Mouse (Mus musculus) forebrain, embryonic 16.5 days (tissue): ENCODE measurements around the gene Tmem212. TPM values are rescaled to one million over a fixed set of nuclear protein-coding genes. Genes with fewer than 3 reads are reported as not detected.

Experiments used
- ATAC-seq: fragments of 200-750 bp; cut with Nextera tagmentation; 2 replicates; pipeline ENCODE4 v1.8.0; 2017; ENCODE audit warnings: mild to moderate bottlenecking, moderate library complexity
- H3K27ac ChIP-seq: fragments of 300-500 bp; sonication (generic); 2 replicates; pipeline ENCODE4 v1.5.1; 2014; ENCODE audit warnings: low read length, control low read depth
- H3K27me3 ChIP-seq: fragments of 300-500 bp; sonication (generic); replicated peaks from 2 replicates; pipeline ENCODE4 v1.6.1; 2014; ENCODE audit warnings: low read length; ENCODE audit not compliant: control insufficient read depth, insufficient read depth
- H3K36me3 ChIP-seq: fragments of 300-500 bp; sonication (generic); 2 replicates; pipeline ENCODE4 v1.6.1; 2014; ENCODE audit not compliant: control insufficient read depth, insufficient read depth
- H3K4me1 ChIP-seq: fragments of 300-500 bp; sonication (generic); replicated peaks from 2 replicates; pipeline ENCODE4 v1.6.1; 2014; ENCODE audit warnings: low read length; ENCODE audit not compliant: control insufficient read depth, insufficient read depth
- H3K4me2 ChIP-seq: fragments of 300-500 bp; sonication (generic); 2 replicates; pipeline ENCODE4 v1.6.1; 2014; ENCODE audit warnings: mild to moderate bottlenecking, low read length, control low read depth
- H3K4me3 ChIP-seq: fragments of 300-500 bp; sonication (generic); replicated peaks from 2 replicates; pipeline ENCODE4 v1.5.1; 2014; ENCODE audit warnings: mild to moderate bottlenecking, low read length, control low read depth
- H3K9ac ChIP-seq: fragments of 300-500 bp; sonication (generic); replicated peaks from 2 replicates; pipeline ENCODE4 v1.6.1; 2014; ENCODE audit warnings: low read depth, low read length, control low read depth
- H3K9me3 ChIP-seq: fragments of 300-500 bp; sonication (generic); 2 replicates; pipeline ENCODE4 v1.6.1; 2016; ENCODE audit warnings: low read length; ENCODE audit not compliant: control insufficient read depth
- WGBS: fragments of 180-500 bp; shearing (Covaris S2); extraction: QIAGEN DNeasy Blood & Tissue Kit; methylation state at CpG from one replicate; pipeline ENCODE4 v1.1.7; 2014; 5-methylcytosine and 5-hydroxymethylcytosine counted together
- polyA plus RNA-seq: library from polyadenylated mRNA; unstranded; fragments of >200 nt; fragmentation: Nextera tagmentation; extraction: Ambion mirVana; gene quantifications from 2 replicates; pipeline ENCODE4 v1.2.1, GENCODE M21; 2015

Tmem212 gene
- polyA plus RNA-seq, 1 experiment from 2014 or later = not detected

DNA sequence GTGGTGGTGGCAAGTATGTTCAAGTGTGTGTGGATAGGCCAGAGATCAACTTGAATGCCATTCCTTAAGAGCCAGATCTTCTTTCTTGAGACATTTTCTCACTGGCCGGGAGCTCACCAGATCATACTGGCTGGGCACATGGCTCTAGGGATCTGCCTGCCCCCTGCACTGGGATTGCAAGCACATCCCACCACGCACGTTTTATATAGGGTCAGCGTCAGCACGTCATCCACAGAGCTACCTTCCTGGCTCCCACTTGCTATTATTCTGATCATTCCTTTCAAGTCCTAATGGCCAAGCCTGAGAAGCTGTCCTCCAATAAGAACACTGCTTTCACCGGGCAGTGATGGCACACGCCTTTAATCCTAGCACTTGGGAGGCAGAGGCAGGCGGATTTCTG is 60.4 kb downstream of the Tmem212 start:
- no peak overlapping the region for H3K27ac ChIP-seq
- H3K4me3 ChIP-seq = no peak overlapping the region
- no peaks in the 10 kb centered on the region for H3K27me3 ChIP-seq
- ATAC-seq = no peak
- H3K36me3 ChIP-seq = no peaks in the 10 kb centered on the region
- no peaks in the 10 kb centered on the region for H3K4me1 ChIP-seq
- H3K9me3 ChIP-seq = no peaks in the 10 kb centered on the region
- H3K9ac ChIP-seq = no peak overlapping the region
- WGBS = 94% methylated on average over 8 of the region's 8 CpGs
- H3K4me2 ChIP-seq = no peak overlapping the region

DNA sequence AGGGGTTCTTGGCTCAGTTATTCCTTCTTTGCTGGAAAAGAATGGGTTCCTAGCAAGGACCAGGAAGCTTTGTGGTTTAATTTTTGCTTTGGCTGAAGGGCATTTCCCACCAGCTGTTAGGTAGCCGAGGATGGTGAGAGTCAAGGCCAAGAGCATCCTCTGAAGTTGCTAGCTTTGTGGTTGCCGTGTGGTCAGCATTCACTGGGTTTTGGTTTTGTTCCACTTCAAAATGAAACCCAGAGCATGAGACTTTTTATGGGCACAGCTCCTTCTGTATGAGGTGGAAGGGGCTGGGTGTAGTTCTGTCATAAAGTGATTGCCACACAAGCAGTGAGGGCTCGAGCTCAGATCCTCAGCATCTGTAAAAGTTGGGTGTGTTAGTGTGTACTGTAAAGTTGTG is 67.4 kb downstream of the Tmem212 start:
- Histone ChIP-seq H3K4me1 (no peaks in the 10 kb centered on the region), H3K27ac (no peak overlapping the region), H3K36me3 (no peaks in the 10 kb centered on the region), H3K4me2 (no peak overlapping the region), H3K9me3 (no peaks in the 10 kb centered on the region), H3K27me3 (no peaks in the 10 kb centered on the region), H3K4me3 (no peak overlapping the region), H3K9ac (no peak overlapping the region)
- ATAC-seq = no peak
- WGBS = 72% methylated on average over 3 of the region's 3 CpGs

- H3K9me3 ChIP-seq = no peaks in the 10 kb centered on the region
- H3K4me3 ChIP-seq = no peak overlapping the region
- WGBS = 88% methylated on average over 3 of the region's 3 CpGs
- H3K36me3 ChIP-seq = no peaks in the 10 kb centered on the region
- no peaks in the 10 kb centered on the region for H3K4me1 ChIP-seq
- ATAC-seq = no peak
- no peak overlapping the region for H3K4me2 ChIP-seq
- H3K27me3 ChIP-seq = no peaks in the 10 kb centered on the region
- no peak overlapping the region for H3K27ac ChIP-seq
- H3K9ac ChIP-seq = no peak overlapping the region
Measured at GRCm38 (mm10) chr3:27827236-27827635, 68.9 kb downstream of the Tmem212 start.

GRCm38 (mm10) chr3:27825985-27826384 is 70.2 kb downstream of the Tmem212 start:
- no peaks in the 10 kb centered on the region for H3K36me3 ChIP-seq
- no peaks in the 10 kb centered on the region for H3K9me3 ChIP-seq
- no peak overlapping the region for H3K27ac ChIP-seq
- ATAC-seq = no peak
- H3K4me1 ChIP-seq = no peaks in the 10 kb centered on the region
- H3K9ac ChIP-seq = no peak overlapping the region
- H3K27me3 ChIP-seq = no peaks in the 10 kb centered on the region
- no peak overlapping the region for H3K4me3 ChIP-seq
- H3K4me2 ChIP-seq = no peak overlapping the region
- 85% methylated on average over 4 of the region's 4 CpGs for WGBS

Other genes with a start within 250 kb of the Tmem212 start
- 6.7 TPM in 2 replicates for gene Fndc3b, start 185.1 kb downstream of the Tmem212 start, polyA plus RNA-seq
- 2.3 and 3.8 TPM in 2 replicates for gene Pld1, start 42.3 kb upstream of the Tmem212 start, polyA plus RNA-seq